Mouse (Mus musculus): ENCODE measurements at regions not wholly inside any gene's neighbourhood (a gene's known extent, or its start where the extent isn't known, plus 50 kb on each side); places are given as distances from the start of the nearest gene placed in this dataset.

DNA sequence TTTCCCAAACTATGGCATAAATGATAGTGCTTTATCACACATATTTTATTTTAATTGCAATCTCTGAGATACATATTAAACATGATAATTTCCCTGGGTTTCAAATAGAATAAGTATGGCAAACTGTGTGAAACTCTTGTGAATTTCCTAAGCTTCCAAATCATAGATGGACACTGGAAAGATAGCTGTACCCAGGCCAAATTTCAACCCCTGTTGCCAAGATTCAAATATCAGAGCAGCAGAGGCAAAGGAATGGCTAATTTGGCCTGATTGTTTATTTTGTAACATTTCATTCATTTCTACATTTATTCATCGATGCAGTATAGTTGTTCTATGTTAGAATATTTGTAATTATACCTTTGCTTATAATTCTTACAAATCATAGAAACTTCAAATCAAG, 254.9 kb upstream of the Dppa4 start:
- intact Hi-C loops (cut with DNase I), result no loop called here
- DNase-seq (ENCODE audit: low spot score in 2 of 2), result no peak

DNA sequence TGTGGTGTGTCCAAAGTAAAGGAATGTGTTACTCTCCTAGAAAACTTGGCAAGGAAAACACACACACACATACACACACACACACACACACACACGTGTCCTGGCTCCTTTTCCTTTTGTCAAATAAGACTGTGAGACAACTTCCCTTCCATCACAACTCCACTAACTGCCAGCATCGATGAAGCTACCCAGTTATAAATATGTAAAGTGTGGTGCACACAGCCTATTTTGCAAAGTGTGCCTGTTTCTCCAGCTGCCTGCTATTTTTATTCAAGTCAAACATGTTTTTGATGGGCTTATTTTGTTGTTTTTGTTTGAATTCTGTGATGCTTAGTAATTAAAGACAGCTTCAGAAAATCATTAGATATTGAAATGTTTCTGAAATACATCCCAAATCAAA, 232.7 kb upstream of the Dppa4 start:
- intact Hi-C loops (cut with DNase I), result no loop called here
- DNase-seq (ENCODE audit: low spot score in 2 of 2), result peak; percentile 2 to 4

DNA sequence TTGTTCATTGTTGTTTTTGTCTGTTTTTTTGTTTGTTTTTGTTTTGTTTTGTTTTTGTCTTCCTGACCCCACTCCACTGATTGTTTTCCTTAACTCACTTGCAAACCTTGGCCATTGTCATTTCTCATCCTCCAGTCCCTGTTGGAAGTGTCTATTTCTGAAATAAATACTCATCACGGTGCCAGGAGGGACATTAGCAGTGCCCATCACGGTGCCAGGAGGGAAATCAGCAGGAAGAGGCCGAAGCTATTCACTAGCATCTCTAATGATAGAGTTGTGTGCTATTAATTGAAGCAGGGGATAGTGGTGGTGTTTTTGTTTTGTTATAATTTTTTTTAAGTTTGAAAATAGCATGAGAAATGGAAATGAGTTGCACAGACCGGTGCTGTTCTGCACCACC, 208.7 kb upstream of the Dppa4 start:
- DNase-seq (ENCODE audit: low spot score in 2 of 2), result no peak
- intact Hi-C loops (cut with DNase I), result loop anchor here (10.0 kb wide), 1 partner anchor 1220 kb away; no protein-coding TSS in a partner anchor

All from left cerebral cortex, postnatal 14 days (tissue).